Mouse (Mus musculus): Measurements from ENCODE around the gene Gm21887.
"Not testable (repeated sequence)": the region's sequence is repeated elsewhere in the genome, so short reads cannot be mapped to it uniquely, and the experiment has no call there.

Gm21887 gene

GRCm38 (mm10) chrX:169995909-169996521 is 13.4 kb upstream of the Gm21887 start:
- in situ Hi-C loops (cut with MboI; ENCODE audit: unreplicated experiment in 2 of 2), result not testable (repeated sequence)

- in situ Hi-C loops (cut with MboI; ENCODE audit: unreplicated experiment in 2 of 2), result not testable (repeated sequence)
These were observed 12.5 kb upstream of the Gm21887 start for GRCm38 (mm10) chrX:169996926-169997325.

- in situ Hi-C loops (cut with MboI; ENCODE audit: unreplicated experiment in 2 of 2), result not testable (repeated sequence)
These were observed 12.0 kb upstream of the Gm21887 start for GRCm38 (mm10) chrX:169997456-169997853.

GRCm38 (mm10) chrX:169997854-169998456 is 11.5 kb upstream of the Gm21887 start:
- in situ Hi-C loops (cut with MboI; ENCODE audit: unreplicated experiment in 2 of 2), result not testable (repeated sequence)

- in situ Hi-C loops (cut with MboI; ENCODE audit: unreplicated experiment in 2 of 2), result not testable (repeated sequence)
These were observed 10.8 kb upstream of the Gm21887 start for GRCm38 (mm10) chrX:169998559-169999219.

- in situ Hi-C loops (cut with MboI; ENCODE audit: unreplicated experiment in 2 of 2), result not testable (repeated sequence)
These were observed 10.1 kb upstream of the Gm21887 start for GRCm38 (mm10) chrX:169999226-169999883.

- in situ Hi-C loops (cut with MboI; ENCODE audit: unreplicated experiment in 2 of 2), result not testable (repeated sequence)
These were observed 9.4 kb upstream of the Gm21887 start for GRCm38 (mm10) chrX:169999912-170000641.

GRCm38 (mm10) chrX:170000642-170001387 is 8.6 kb upstream of the Gm21887 start:
- in situ Hi-C loops (cut with MboI; ENCODE audit: unreplicated experiment in 2 of 2), result not testable (repeated sequence)

- in situ Hi-C loops (cut with MboI; ENCODE audit: unreplicated experiment in 2 of 2), result not testable (repeated sequence)
These were observed 8.1 kb upstream of the Gm21887 start for GRCm38 (mm10) chrX:170001388-170001695.

- in situ Hi-C loops (cut with MboI; ENCODE audit: unreplicated experiment in 2 of 2), result not testable (repeated sequence)
These were observed 6.8 kb upstream of the Gm21887 start for GRCm38 (mm10) chrX:170002510-170003197.

- in situ Hi-C loops (cut with MboI; ENCODE audit: unreplicated experiment in 2 of 2), result not testable (repeated sequence)
These were observed 5.9 kb upstream of the Gm21887 start for GRCm38 (mm10) chrX:170003536-170003935.

GRCm38 (mm10) chrX:170004236-170004635 is 5.2 kb upstream of the Gm21887 start:
- in situ Hi-C loops (cut with MboI; ENCODE audit: unreplicated experiment in 2 of 2), result not testable (repeated sequence)

- in situ Hi-C loops (cut with MboI; ENCODE audit: unreplicated experiment in 2 of 2), result not testable (repeated sequence)
These were observed 4.7 kb upstream of the Gm21887 start for GRCm38 (mm10) chrX:170004793-170005192.

GRCm38 (mm10) chrX:170005194-170005593 is 4.3 kb upstream of the Gm21887 start:
- in situ Hi-C loops (cut with MboI; ENCODE audit: unreplicated experiment in 2 of 2), result not testable (repeated sequence)

GRCm38 (mm10) chrX:170005695-170006297 is 3.7 kb upstream of the Gm21887 start:
- in situ Hi-C loops (cut with MboI; ENCODE audit: unreplicated experiment in 2 of 2), result not testable (repeated sequence)

- in situ Hi-C loops (cut with MboI; ENCODE audit: unreplicated experiment in 2 of 2), result not testable (repeated sequence)
These were observed 2.7 kb upstream of the Gm21887 start for GRCm38 (mm10) chrX:170006694-170007247.

GRCm38 (mm10) chrX:170007375-170008178 is 1.9 kb upstream of the Gm21887 start:
- in situ Hi-C loops (cut with MboI; ENCODE audit: unreplicated experiment in 2 of 2), result not testable (repeated sequence)

GRCm38 (mm10) chrX:170008179-170008467 is 1.3 kb upstream of the Gm21887 start:
- in situ Hi-C loops (cut with MboI; ENCODE audit: unreplicated experiment in 2 of 2), result not testable (repeated sequence)

All from v-Abl transformed pro-B cells (cell line).